Mouse (Mus musculus) lung, adult 18-20 months (tissue): ENCODE data around the gene Cckbr.

Experiments
- DNase-seq, 2 experiments: peaks; one replicate each; pipeline ENCODE4 v3.0.0; 2022; ENCODE audit warnings: mixed read lengths in 2 of 2

Cckbr gene

GRCm38 (mm10) chr7:105425424-105426043 is at the start of gene Cckbr:
Cckbr (plus strand) TSS chr7:105425731.
- no peak for DNase-seq

- DNase-seq = no peak
Observed at GRCm38 (mm10) chr7:105380329-105380728, 45.2 kb upstream of the Cckbr start.

- DNase-seq = no peak
Observed at GRCm38 (mm10) chr7:105387696-105388095, 37.8 kb upstream of the Cckbr start.

- DNase-seq = no peak
Observed at GRCm38 (mm10) chr7:105390236-105390635, 35.3 kb upstream of the Cckbr start.

- DNase-seq = no peak
Observed at GRCm38 (mm10) chr7:105394606-105395005, 30.9 kb upstream of the Cckbr start.

GRCm38 (mm10) chr7:105395131-105395820 is 30.3 kb upstream of the Cckbr start:
- no peak for DNase-seq

- no peak for DNase-seq
Observed at GRCm38 (mm10) chr7:105396126-105396525, 29.4 kb upstream of the Cckbr start.

GRCm38 (mm10) chr7:105399058-105399934 is 26.2 kb upstream of the Cckbr start:
- peak in 1 of 2 experiments; percentile 9 for DNase-seq

GRCm38 (mm10) chr7:105399935-105400624 is 25.5 kb upstream of the Cckbr start, which contains the start of gene Fam160a2:
Fam160a2 (minus strand) TSS chr7:105400054.
- peak; percentile 100 for DNase-seq

- DNase-seq = no peak
Observed at GRCm38 (mm10) chr7:105404268-105404667, 21.3 kb upstream of the Cckbr start, which contains the start of gene Cnga4. Cnga4 (plus strand) TSS chr7:105404568.

- no peak for DNase-seq
Observed at GRCm38 (mm10) chr7:105406322-105406721, 19.2 kb upstream of the Cckbr start.

- DNase-seq = peak; percentile 56 to 60
Observed at GRCm38 (mm10) chr7:105411874-105412632, 13.5 kb upstream of the Cckbr start.

GRCm38 (mm10) chr7:105414385-105414784 is 11.1 kb upstream of the Cckbr start:
- DNase-seq = no peak

- DNase-seq = no peak
Observed at GRCm38 (mm10) chr7:105416529-105416928, 9.0 kb upstream of the Cckbr start.

- DNase-seq = no peak
Observed at GRCm38 (mm10) chr7:105418106-105418505, 7.4 kb upstream of the Cckbr start.

GRCm38 (mm10) chr7:105420903-105421302 is 4.6 kb upstream of the Cckbr start:
- no peak for DNase-seq

GRCm38 (mm10) chr7:105424368-105424767 is 1.2 kb upstream of the Cckbr start:
- no peak for DNase-seq

GRCm38 (mm10) chr7:105426051-105426450 is 520 bp downstream of the Cckbr start:
- DNase-seq = no peak

- DNase-seq = no peak
Observed at GRCm38 (mm10) chr7:105432058-105432457, 6.5 kb downstream of the Cckbr start.

GRCm38 (mm10) chr7:105433859-105434258 is 8.3 kb downstream of the Cckbr start:
- no peak for DNase-seq

GRCm38 (mm10) chr7:105434798-105435197 is 9.3 kb downstream of the Cckbr start:
- DNase-seq = no peak
